In genomic region chr7:16999650-17000049, GRCm38 (mm10) we compare ENCODE assay signal across 9 mouse cellular contexts. TPM values are rescaled to one million over a fixed set of nuclear protein-coding genes. Genes with fewer than 3 reads are reported as not detected.
DNase-seq lines count a peak whose midpoint lies in the region; ATAC-seq lines count a peak whose summit lies in the region.
"Had no signal": no experiment of that assay in that cellular context is flagged by ENCODE, and none has a peak within 500 bp of the region (broad histone marks: within the 10 kb centered on the region; RNA-seq: fewer than 3 reads in every experiment).

No protein-coding gene starts in this region.

- intact Hi-C loops in gastrocnemius, postnatal 14 days (cut with DNase I; ENCODE audit: low total_unique reads) = loop anchor here (2.0 kb wide), 2 partner anchors 49 to 69 kb away; no protein-coding TSS in a partner anchor

- H3K9me3 ChIP-seq in kidney, embryonic 16.5 days (ENCODE audit: low read length) = no peaks in the 10 kb centered on the region
- no peaks in the 10 kb centered on the region for H3K9me3 ChIP-seq in kidney, embryonic 15.5 days (replicated peaks)
- H3K9me3 ChIP-seq in liver, embryonic 12.5 days (replicated peaks) = no peaks in the 10 kb centered on the region
- no peaks in the 10 kb centered on the region for H3K9me3 ChIP-seq in neural tube, embryonic 13.5 days
- H3K9me3 ChIP-seq: embryonic facial prominence, embryonic 15.5 days had no signal

- H3K4me3 ChIP-seq in kidney, embryonic 16.5 days (ENCODE audit: low read length) = no peak overlapping the region
- no peak overlapping the region for H3K4me3 ChIP-seq in kidney, embryonic 15.5 days (replicated peaks)
- peak overlapping the region; percentile 18; the same call in 1 of the 2 replicates for H3K4me3 ChIP-seq in liver, embryonic 12.5 days
- no peak overlapping the region for H3K4me3 ChIP-seq in neural tube, embryonic 13.5 days
- H3K4me3 ChIP-seq: embryonic facial prominence, embryonic 15.5 days had no signal

- no peak for ATAC-seq in kidney, embryonic 16.5 days (ENCODE audit: low FRiP score, low TSS enrichment)
- ATAC-seq in kidney, embryonic 15.5 days (replicated peaks; ENCODE audit: low FRiP score) = 0 out of 2 replicates have a peak, but pooled peaks have one; percentile 15
- ATAC-seq in liver, embryonic 12.5 days = peak; percentile 46
- ATAC-seq in neural tube, embryonic 13.5 days (ENCODE audit: low read depth) = 0 out of 2 replicates have a peak, but pooled peaks have one; percentile 15

- peaks cover 35% of the 10 kb centered on the region for H3K36me3 ChIP-seq in kidney, embryonic 16.5 days (ENCODE audit: insufficient read depth, low read length)
- peaks cover 73% of the 10 kb centered on the region for H3K36me3 ChIP-seq in kidney, embryonic 15.5 days
- peaks cover 45% of the 10 kb centered on the region for H3K36me3 ChIP-seq in liver, embryonic 12.5 days
- H3K36me3 ChIP-seq in neural tube, embryonic 13.5 days = peaks cover 13% of the 10 kb centered on the region

- H3K4me2 ChIP-seq in kidney, embryonic 16.5 days (replicated peaks; ENCODE audit: low read depth, low read length) = no peak overlapping the region
- no peak overlapping the region for H3K4me2 ChIP-seq in kidney, embryonic 15.5 days
- peak overlapping the region; percentile 55 for H3K4me2 ChIP-seq in liver, embryonic 12.5 days
- H3K4me2 ChIP-seq in neural tube, embryonic 13.5 days = no peak overlapping the region
- H3K4me2 ChIP-seq: embryonic facial prominence, embryonic 15.5 days had no signal

- WGBS in kidney, embryonic 16.5 days = 28% methylated on average over 4 of the region's 4 CpGs
- WGBS in kidney, embryonic 15.5 days = 30% methylated on average over 4 of the region's 4 CpGs
- WGBS in liver, embryonic 12.5 days (ENCODE audit: insufficient replicate concordance) = 16% methylated on average over 4 of the region's 4 CpGs
- WGBS in neural tube, embryonic 13.5 days = 28% methylated on average over 4 of the region's 4 CpGs

- no peak overlapping the region for H3K9ac ChIP-seq in kidney, embryonic 16.5 days (replicated peaks; ENCODE audit: low read length)
- no peak overlapping the region for H3K9ac ChIP-seq in kidney, embryonic 15.5 days
- peak overlapping the region; percentile 47 for H3K9ac ChIP-seq in liver, embryonic 12.5 days
- H3K9ac ChIP-seq in neural tube, embryonic 13.5 days = no peak overlapping the region
- H3K9ac ChIP-seq: embryonic facial prominence, embryonic 15.5 days had no signal

- no peak overlapping the region for H3K27ac ChIP-seq in kidney, embryonic 16.5 days (ENCODE audit: low read length)
- no peak overlapping the region for H3K27ac ChIP-seq in kidney, embryonic 15.5 days
- peak overlapping the region; percentile 38; the same call in 1 of the 2 replicates for H3K27ac ChIP-seq in liver, embryonic 12.5 days
- no peak overlapping the region for H3K27ac ChIP-seq in neural tube, embryonic 13.5 days (replicated peaks)
- H3K27ac ChIP-seq: embryonic facial prominence, embryonic 15.5 days had no signal

- DNase-seq in kidney, adult 11 months = peak; percentile 80
- peak; percentile 94 for DNase-seq in cerebellum, adult 9-10 months
- peak; percentile 80 for DNase-seq in gastrocnemius, postnatal 14 days
- peak; percentile 96 for DNase-seq in testis, postnatal 10 days (ENCODE audit: low spot score)

- peaks cover 25% of the 10 kb centered on the region for H3K4me1 ChIP-seq in kidney, embryonic 16.5 days (ENCODE audit: insufficient read depth, low read length)
- peaks cover 43% of the 10 kb centered on the region for H3K4me1 ChIP-seq in kidney, embryonic 15.5 days
- peaks cover 59% of the 10 kb centered on the region for H3K4me1 ChIP-seq in liver, embryonic 12.5 days
- peaks cover 26% of the 10 kb centered on the region for H3K4me1 ChIP-seq in neural tube, embryonic 13.5 days (replicated peaks)

- H3K27me3 ChIP-seq in kidney, embryonic 16.5 days (ENCODE audit: insufficient read depth, low read length) = no peaks in the 10 kb centered on the region
- no peaks in the 10 kb centered on the region for H3K27me3 ChIP-seq in kidney, embryonic 15.5 days
- H3K27me3 ChIP-seq in liver, embryonic 12.5 days (replicated peaks) = peaks cover 10% of the 10 kb centered on the region
- no peaks in the 10 kb centered on the region for H3K27me3 ChIP-seq in neural tube, embryonic 13.5 days
- H3K27me3 ChIP-seq: embryonic facial prominence, embryonic 15.5 days had no signal

RNA-seq across cellular contexts. Expression of gene Ccdc8, which starts 7.1 kb away (rescaled TPM):
- polyA plus RNA-seq in kidney, embryonic 16.5 days (2015; fragmentation: Nextera tagmentation; extraction: Ambion mirVana) = 49.6 and 53.8 TPM in 2 replicates
- total RNA-seq in gastrocnemius, postnatal 14 days (2021) = 1 to 10 TPM; 5.8 to 6.5 TPM
- polyA plus RNA-seq in kidney, embryonic 15.5 days (2015; fragmentation: Nextera tagmentation; extraction: Ambion mirVana) = 35.7 and 41.2 TPM in 2 replicates
- 3.8 and 3.9 TPM in 2 replicates for polyA plus RNA-seq in liver, embryonic 12.5 days (2016; fragmentation: Nextera tagmentation; extraction: Ambion mirVana)
- polyA plus RNA-seq in neural tube, embryonic 13.5 days (2015; fragmentation: Nextera tagmentation; extraction: Ambion mirVana) = 6.6 and 7.6 TPM in 2 replicates

RNA-seq across cellular contexts. Expression of gene Gm42372, which starts 16.8 kb away (rescaled TPM):
- 0.20 and 0.26 TPM in 2 replicates for polyA plus RNA-seq in kidney, embryonic 16.5 days (2015; fragmentation: Nextera tagmentation; extraction: Ambion mirVana)
- total RNA-seq in gastrocnemius, postnatal 14 days (2021) = under 1 TPM in 1 of 2 experiments, not detected in 1; 0.04 TPM
- 0.23 and 0.31 TPM in 2 replicates for polyA plus RNA-seq in kidney, embryonic 15.5 days (2015; fragmentation: Nextera tagmentation; extraction: Ambion mirVana)
- polyA plus RNA-seq in liver, embryonic 12.5 days (2016; fragmentation: Nextera tagmentation; extraction: Ambion mirVana) = 0.07 TPM in 2 replicates
- polyA plus RNA-seq in neural tube, embryonic 13.5 days (2015; fragmentation: Nextera tagmentation; extraction: Ambion mirVana) = 3.3 and 3.5 TPM in 2 replicates

RNA-seq across cellular contexts. Expression of gene Ppp5c, which starts 28.1 kb away (rescaled TPM):
- 122 and 125 TPM in 2 replicates for polyA plus RNA-seq in kidney, embryonic 16.5 days (2015; fragmentation: Nextera tagmentation; extraction: Ambion mirVana)
- 10 to 100 TPM; 56.3 to 67.8 TPM for total RNA-seq in gastrocnemius, postnatal 14 days (2021)
- 110 and 115 TPM in 2 replicates for polyA plus RNA-seq in kidney, embryonic 15.5 days (2015; fragmentation: Nextera tagmentation; extraction: Ambion mirVana)
- polyA plus RNA-seq in liver, embryonic 12.5 days (2016; fragmentation: Nextera tagmentation; extraction: Ambion mirVana) = 70.3 and 75.2 TPM in 2 replicates
- polyA plus RNA-seq in neural tube, embryonic 13.5 days (2015; fragmentation: Nextera tagmentation; extraction: Ambion mirVana) = 116 and 127 TPM in 2 replicates

RNA-seq across cellular contexts. Expression of gene Pnmal1, which starts 40.2 kb away (rescaled TPM):
- 0.62 and 0.65 TPM in 2 replicates for polyA plus RNA-seq in kidney, embryonic 16.5 days (2015; fragmentation: Nextera tagmentation; extraction: Ambion mirVana)
- total RNA-seq in gastrocnemius, postnatal 14 days (2021) = not detected
- 0.58 and 0.90 TPM in 2 replicates for polyA plus RNA-seq in kidney, embryonic 15.5 days (2015; fragmentation: Nextera tagmentation; extraction: Ambion mirVana)
- 0.05 and 0.08 TPM in 2 replicates for polyA plus RNA-seq in liver, embryonic 12.5 days (2016; fragmentation: Nextera tagmentation; extraction: Ambion mirVana)
- polyA plus RNA-seq in neural tube, embryonic 13.5 days (2015; fragmentation: Nextera tagmentation; extraction: Ambion mirVana) = 37.6 and 39.7 TPM in 2 replicates

RNA-seq across cellular contexts. Expression of gene Pnmal2, which starts 55.2 kb away (rescaled TPM):
- 7.4 and 7.5 TPM in 2 replicates for polyA plus RNA-seq in kidney, embryonic 16.5 days (2015; fragmentation: Nextera tagmentation; extraction: Ambion mirVana)
- 10 to 100 TPM in 1 of 2 experiments, 1 to 10 TPM in 1; 9.2 to 11.8 TPM for total RNA-seq in gastrocnemius, postnatal 14 days (2021)
- 7.7 and 9.2 TPM in 2 replicates for polyA plus RNA-seq in kidney, embryonic 15.5 days (2015; fragmentation: Nextera tagmentation; extraction: Ambion mirVana)
- 0.41 and 0.75 TPM in 2 replicates for polyA plus RNA-seq in liver, embryonic 12.5 days (2016; fragmentation: Nextera tagmentation; extraction: Ambion mirVana)
- polyA plus RNA-seq in neural tube, embryonic 13.5 days (2015; fragmentation: Nextera tagmentation; extraction: Ambion mirVana) = 76.2 and 82.4 TPM in 2 replicates
